ENCODE assay signal across 22 mouse cellular contexts in genomic region chr15:60226335-60226938, GRCm38 (mm10).
"Had no signal": no experiment of that assay in that cellular context is flagged by ENCODE, and none has a peak within 500 bp of the region (broad histone marks: within the 10 kb centered on the region; RNA-seq: fewer than 3 reads in every experiment).

No protein-coding gene starts in this region.

- H3K27me3 ChIP-seq: limb, embryonic 13.5 days; liver, embryonic 12.5 days; liver, embryonic 15.5 days; midbrain, embryonic 12.5 days; midbrain, embryonic 15.5 days; neural tube, embryonic 12.5 days; neural tube, embryonic 15.5 days had no signal

- H3K4me1 ChIP-seq: limb, embryonic 10.5 days; limb, embryonic 13.5 days; liver, embryonic 12.5 days; liver, embryonic 15.5 days; midbrain, embryonic 12.5 days; midbrain, embryonic 15.5 days; neural tube, embryonic 12.5 days; neural tube, embryonic 15.5 days had no signal

- DNase-seq: kidney, adult 2 months; kidney, postnatal 25 days; layer of hippocampus, adult 9-11 months; liver; lung, postnatal 10 days; right cerebral cortex, adult 18-20 months; right cerebral cortex, postnatal 14 days; right cerebral cortex, postnatal 4 days; thymus, adult 2 months; thymus, postnatal 25 days had no signal

- ATAC-seq: intestine, postnatal 0 days; liver, embryonic 12.5 days; midbrain, embryonic 15.5 days had no signal

- H3K4me2 ChIP-seq: limb, embryonic 13.5 days; liver, embryonic 12.5 days; liver, embryonic 15.5 days; midbrain, embryonic 12.5 days; midbrain, embryonic 15.5 days; neural tube, embryonic 12.5 days; neural tube, embryonic 15.5 days had no signal

- H3K4me3 ChIP-seq: layer of hippocampus, adult 2 months; limb, embryonic 10.5 days; limb, embryonic 13.5 days; liver, embryonic 12.5 days; liver, embryonic 15.5 days; midbrain, embryonic 12.5 days; midbrain, embryonic 15.5 days; neural tube, embryonic 12.5 days; neural tube, embryonic 15.5 days had no signal

- H3K9me3 ChIP-seq: limb, embryonic 10.5 days; limb, embryonic 13.5 days; liver, embryonic 12.5 days; liver, embryonic 15.5 days; midbrain, embryonic 12.5 days; midbrain, embryonic 15.5 days; neural tube, embryonic 12.5 days; neural tube, embryonic 15.5 days had no signal

- H3K9ac ChIP-seq: limb, embryonic 13.5 days; liver, embryonic 12.5 days; liver, embryonic 15.5 days; midbrain, embryonic 12.5 days; midbrain, embryonic 15.5 days; neural tube, embryonic 12.5 days; neural tube, embryonic 15.5 days had no signal

- H3K27ac ChIP-seq: kidney, postnatal 0 days; layer of hippocampus, adult 2 months; limb, embryonic 10.5 days; limb, embryonic 13.5 days; liver, embryonic 12.5 days; liver, embryonic 15.5 days; macrophage; midbrain, embryonic 12.5 days; midbrain, embryonic 15.5 days; neural tube, embryonic 12.5 days; neural tube, embryonic 15.5 days had no signal

- H3K36me3 ChIP-seq: limb, embryonic 10.5 days; limb, embryonic 13.5 days; liver, embryonic 12.5 days; liver, embryonic 15.5 days; midbrain, embryonic 12.5 days; midbrain, embryonic 15.5 days; neural tube, embryonic 12.5 days; neural tube, embryonic 15.5 days had no signal
